Mouse (Mus musculus) intestine, embryonic 16.5 days (tissue): ENCODE results near the gene Ell. TPM values are rescaled to one million over a fixed set of nuclear protein-coding genes. Genes with fewer than 3 reads are reported as not detected.

Experiments
- ATAC-seq: fragments of 200-750 bp; cut with Nextera tagmentation; 2 replicates; pipeline ENCODE4 v1.8.0; 2017; ENCODE audit warnings: moderate TSS enrichment, moderate library complexity
- H3K27ac ChIP-seq: fragments of 300-500 bp; sonication (generic); 2 replicates; pipeline ENCODE4 v1.5.1; 2014; ENCODE audit warnings: mild to moderate bottlenecking, low read length
- H3K27me3 ChIP-seq: fragments of 300-500 bp; sonication (generic); replicated peaks from 2 replicates; pipeline ENCODE4 v1.6.1; 2014; ENCODE audit warnings: low read length, control low read depth, mixed read lengths; ENCODE audit not compliant: control insufficient read depth, insufficient read depth
- H3K36me3 ChIP-seq: fragments of 300-500 bp; sonication (generic); 2 replicates; pipeline ENCODE4 v1.6.1; 2014; ENCODE audit warnings: low read length, control low read depth; ENCODE audit not compliant: control insufficient read depth, insufficient read depth
- H3K4me1 ChIP-seq: fragments of 300-500 bp; sonication (generic); 2 replicates; pipeline ENCODE4 v1.6.1; 2014; ENCODE audit warnings: low read length, control low read depth, mixed read lengths; ENCODE audit not compliant: control insufficient read depth, insufficient read depth
- H3K4me2 ChIP-seq: fragments of 300-500 bp; sonication (generic); 2 replicates; pipeline ENCODE4 v1.6.1; 2014; ENCODE audit warnings: low read depth, low read length, control low read depth
- H3K4me3 ChIP-seq: fragments of 300-500 bp; sonication (generic); 2 replicates; pipeline ENCODE4 v1.5.1; 2014; ENCODE audit warnings: mild to moderate bottlenecking, low read length
- H3K9ac ChIP-seq: fragments of 300-500 bp; sonication (generic); 2 replicates; pipeline ENCODE4 v1.6.1; 2014; ENCODE audit warnings: low read depth, low read length
- H3K9me3 ChIP-seq: fragments of 300-500 bp; sonication (generic); 2 replicates; pipeline ENCODE4 v1.6.1; 2016; ENCODE audit warnings: low read length, control low read depth; ENCODE audit not compliant: control insufficient read depth
- WGBS: fragments of 180-500 bp; shearing (Covaris S2); extraction: QIAGEN DNeasy Blood & Tissue Kit; methylation state at CpG from one replicate; pipeline ENCODE4 v1.1.7; 2014; 5-methylcytosine and 5-hydroxymethylcytosine counted together
- polyA plus RNA-seq: library from polyadenylated mRNA; unstranded; fragments of >200 nt; fragmentation: Nextera tagmentation; extraction: Ambion mirVana; gene quantifications from 2 replicates; pipeline ENCODE4 v1.2.1, GENCODE M21; 2015

The Ell gene
- polyA plus RNA-seq, 1 experiment from 2014 or later = 16.6 TPM

GRCm38 (mm10) chr8:70513441-70513840 lies 25.8 kb upstream of the Ell start:
- Histone ChIP-seq H3K27ac (0 out of 2 replicates have a peak overlapping the region, but pooled peaks have one; percentile 4), H3K9ac (no peak overlapping the region), H3K4me3 (no peak overlapping the region), H3K27me3 (no peaks in the 10 kb centered on the region), H3K4me2 (no peak overlapping the region), H3K4me1 (peaks cover 25% of the 10 kb centered on the region), H3K36me3 (no peaks in the 10 kb centered on the region), H3K9me3 (no peaks in the 10 kb centered on the region)
- ATAC-seq = no peak
- 62% methylated on average over 2 of the region's 2 CpGs for WGBS

GRCm38 (mm10) chr8:70517940-70518643 lies 21.2 kb upstream of the Ell start:
- Histone ChIP-seq H3K9ac (no peak overlapping the region), H3K27ac (no peak overlapping the region), H3K9me3 (no peaks in the 10 kb centered on the region), H3K27me3 (no peaks in the 10 kb centered on the region), H3K4me1 (peaks cover 6% of the 10 kb centered on the region; the same call in 1 of the 2 replicates), H3K36me3 (0 out of 2 replicates have a peak, but pooled peaks cover 3% of the 10 kb centered on the region), H3K4me2 (no peak overlapping the region), H3K4me3 (no peak overlapping the region)
- no peak for ATAC-seq
- WGBS = 82% methylated on average over 10 of the region's 10 CpGs

GRCm38 (mm10) chr8:70519043-70519442 lies 20.2 kb upstream of the Ell start:
- Histone ChIP-seq H3K9ac (no peak overlapping the region), H3K27ac (no peak overlapping the region), H3K9me3 (no peaks in the 10 kb centered on the region), H3K36me3 (0 out of 2 replicates have a peak, but pooled peaks cover 3% of the 10 kb centered on the region), H3K4me1 (peaks cover 5% of the 10 kb centered on the region), H3K4me2 (no peak overlapping the region), H3K27me3 (no peaks in the 10 kb centered on the region), H3K4me3 (no peak overlapping the region)
- 87% methylated on average over 6 of the region's 6 CpGs for WGBS
- no peak for ATAC-seq

- no peak for ATAC-seq
- H3K9me3 ChIP-seq = no peaks in the 10 kb centered on the region
- 0 out of 2 replicates have a peak, but pooled peaks cover 3% of the 10 kb centered on the region for H3K36me3 ChIP-seq
- H3K4me2 ChIP-seq = no peak overlapping the region
- H3K27me3 ChIP-seq = no peaks in the 10 kb centered on the region
- peaks cover 5% of the 10 kb centered on the region for H3K4me1 ChIP-seq
- WGBS = 63% methylated on average over 2 of the region's 2 CpGs
- H3K4me3 ChIP-seq = no peak overlapping the region
- no peak overlapping the region for H3K27ac ChIP-seq
- H3K9ac ChIP-seq = no peak overlapping the region
Measured at GRCm38 (mm10) chr8:70519606-70520005, 19.7 kb upstream of the Ell start.

DNA sequence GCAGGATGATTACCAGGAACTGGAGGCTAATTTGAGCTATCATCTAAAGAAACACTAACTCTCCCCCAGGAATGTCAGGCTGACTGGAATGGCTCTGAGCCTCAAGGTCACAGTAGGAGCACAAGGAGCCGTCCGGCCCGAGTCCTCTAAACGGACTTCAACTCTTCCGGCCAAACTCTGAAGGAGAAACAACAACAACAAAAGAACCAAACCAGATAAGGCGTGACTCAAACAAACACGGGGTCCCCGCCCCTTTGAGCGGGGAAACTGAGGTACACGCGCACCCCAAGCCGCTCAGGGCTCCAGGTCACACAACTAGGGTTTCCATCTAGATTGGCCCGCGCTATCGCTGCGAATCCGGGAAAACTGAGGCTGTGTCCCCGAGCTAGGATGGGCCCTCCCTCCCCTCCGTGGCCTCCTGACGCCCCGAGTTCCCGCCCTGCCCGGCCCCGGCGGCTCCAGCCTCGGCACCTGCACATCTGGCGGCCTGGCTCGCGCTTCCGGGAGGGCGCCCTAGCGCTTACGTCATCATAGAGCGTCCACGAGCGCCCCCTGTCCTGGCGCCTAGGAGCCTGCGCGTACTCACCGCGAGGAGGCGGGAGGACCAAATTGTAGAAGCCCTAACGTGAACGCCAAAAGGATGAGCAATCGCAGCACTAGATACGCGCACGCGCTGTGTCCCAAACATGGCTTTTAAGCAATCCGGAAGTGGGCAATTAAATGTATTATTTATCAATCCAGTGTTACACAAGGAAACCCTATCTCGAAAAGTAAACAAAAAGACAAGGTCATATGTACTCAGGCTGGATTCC lies 16.5 kb upstream of the Ell start:
- ATAC-seq = peak; percentile 83
- H3K27ac ChIP-seq = peak overlapping the region; percentile 93
- H3K27me3 ChIP-seq = no peaks in the 10 kb centered on the region
- H3K9ac ChIP-seq = peak overlapping the region; percentile 84
- peak overlapping the region; percentile 68 for H3K4me2 ChIP-seq
- H3K4me3 ChIP-seq = peak overlapping the region; percentile 83
- 1% methylated on average over 49 of the region's 51 CpGs for WGBS
- peaks cover 5% of the 10 kb centered on the region for H3K4me1 ChIP-seq
- no peaks in the 10 kb centered on the region for H3K9me3 ChIP-seq
- H3K36me3 ChIP-seq = 0 out of 2 replicates have a peak, but pooled peaks cover 3% of the 10 kb centered on the region

GRCm38 (mm10) chr8:70527111-70527511 lies 12.1 kb upstream of the Ell start:
- 2% methylated on average over 8 of the region's 8 CpGs for WGBS
- ATAC-seq = peak; percentile 51

GRCm38 (mm10) chr8:70527512-70528181 lies 11.6 kb upstream of the Ell start, which contains the start of the genes Fkbp8 and Kxd1:
Gene Fkbp8, plus strand, starts transcription at chr8:70527724.
Gene Kxd1, minus strand, starts transcription at chr8:70527956.
- Histone ChIP-seq H3K4me2 (peak within 1 kb of the TSS; percentile 77), H3K9ac (peak within 1 kb of the TSS; percentile 96), H3K4me3 (peak within 1 kb of the TSS; percentile 92), H3K9me3 (no peaks in the 10 kb centered on the region), H3K36me3 (peaks cover 16% of the 10 kb centered on the region), H3K27me3 (no peaks in the 10 kb centered on the region), H3K27ac (peak within 1 kb of the TSS; percentile 90), H3K4me1 (peaks cover 17% of the 10 kb centered on the region)
- ATAC-seq = peak; percentile 90
- under 1% methylated on average over 55 of the region's 61 CpGs for WGBS

More at GRCm38 (mm10) chr8:70527111-70527511, 12.1 kb upstream of the Ell start:
- Histone ChIP-seq H3K36me3 (peaks cover 11% of the 10 kb centered on the region), H3K4me3 (peak overlapping the region; percentile 92), H3K27me3 (no peaks in the 10 kb centered on the region), H3K9ac (peak overlapping the region; percentile 96), H3K9me3 (no peaks in the 10 kb centered on the region), H3K4me1 (peaks cover 17% of the 10 kb centered on the region), H3K4me2 (peak overlapping the region; percentile 61), H3K27ac (peak overlapping the region; percentile 81)

GRCm38 (mm10) chr8:70528182-70528797 lies 11.0 kb upstream of the Ell start:
- no peak for ATAC-seq
- peak overlapping the region; percentile 92 for H3K4me3 ChIP-seq
- H3K27me3 ChIP-seq = no peaks in the 10 kb centered on the region
- WGBS = 24% methylated on average over 13 of the region's 13 CpGs
- peaks cover 16% of the 10 kb centered on the region for H3K4me1 ChIP-seq
- H3K9ac ChIP-seq = peak overlapping the region; percentile 96
- H3K36me3 ChIP-seq = peaks cover 18% of the 10 kb centered on the region
- H3K9me3 ChIP-seq = no peaks in the 10 kb centered on the region
- peak overlapping the region; percentile 90 for H3K27ac ChIP-seq
- H3K4me2 ChIP-seq = peak overlapping the region; percentile 77
